Mouse (Mus musculus) hindbrain, embryonic 16.5 days (tissue): ENCODE data around the gene Olfr521. TPM values are rescaled to one million over a fixed set of nuclear protein-coding genes. Genes with fewer than 3 reads are reported as not detected.

Source experiments
- ATAC-seq: fragments of 200-750 bp; cut with Nextera tagmentation; 2 replicates; pipeline ENCODE4 v1.8.0; 2017; ENCODE audit warnings: moderate TSS enrichment, moderate library complexity
- H3K27ac ChIP-seq: fragments of 300-500 bp; sonication (generic); 2 replicates; pipeline ENCODE4 v1.5.1; 2014; ENCODE audit warnings: low read depth, mild to moderate bottlenecking, control low read depth, low read length, moderate library complexity
- H3K27me3 ChIP-seq: fragments of 300-500 bp; sonication (generic); replicated peaks from 2 replicates; pipeline ENCODE4 v1.6.1; 2014; ENCODE audit warnings: low read length; ENCODE audit not compliant: control insufficient read depth, insufficient read depth
- H3K36me3 ChIP-seq: fragments of 300-500 bp; sonication (generic); 2 replicates; pipeline ENCODE4 v1.6.1; 2014; ENCODE audit warnings: mild to moderate bottlenecking, low read length, moderate library complexity, mixed read lengths; ENCODE audit not compliant: control insufficient read depth, insufficient read depth
- H3K4me1 ChIP-seq: fragments of 300-500 bp; sonication (generic); 2 replicates; pipeline ENCODE4 v1.6.1; 2014; ENCODE audit warnings: low read depth, low read length; ENCODE audit not compliant: control insufficient read depth, insufficient read depth
- H3K4me2 ChIP-seq: fragments of 300-500 bp; sonication (generic); 2 replicates; pipeline ENCODE4 v1.6.1; 2014; ENCODE audit warnings: mild to moderate bottlenecking, low read length, control low read depth, moderate library complexity
- H3K4me3 ChIP-seq: fragments of 300-500 bp; sonication (generic); 2 replicates; pipeline ENCODE4 v1.5.1; 2014; ENCODE audit warnings: mild to moderate bottlenecking, low read length, control low read depth, moderate library complexity
- H3K9ac ChIP-seq: fragments of 300-500 bp; sonication (generic); 2 replicates; pipeline ENCODE4 v1.6.1; 2014; ENCODE audit warnings: low read depth, mild to moderate bottlenecking, control low read depth, low read length, moderate library complexity
- H3K9me3 ChIP-seq: fragments of 300-500 bp; sonication (generic); 2 replicates; pipeline ENCODE4 v1.6.1; 2014; ENCODE audit warnings: mild to moderate bottlenecking, low read length, moderate library complexity; ENCODE audit not compliant: control insufficient read depth
- WGBS: fragments of 180-500 bp; shearing (Covaris S2); extraction: QIAGEN DNeasy Blood & Tissue Kit; methylation state at CpG from one replicate; pipeline ENCODE4 v1.1.7; 2014; 5-methylcytosine and 5-hydroxymethylcytosine counted together
- polyA plus RNA-seq: library from polyadenylated mRNA; unstranded; fragments of >200 nt; fragmentation: Nextera tagmentation; extraction: Ambion mirVana; gene quantifications from 2 replicates; pipeline ENCODE4 v1.2.1, GENCODE M21; 2015

Gene Olfr521
- polyA plus RNA-seq, 1 experiment from 2014 or later: not detected

GRCm38 (mm10) chr7:99786774-99787173 lies 23.5 kb downstream of the Olfr521 start:
- WGBS: 73% methylated on average over 3 of the region's 3 CpGs
- H3K9ac ChIP-seq: no peak overlapping the region
- no peaks in the 10 kb centered on the region for H3K4me1 ChIP-seq
- no peaks in the 10 kb centered on the region for H3K9me3 ChIP-seq
- no peaks in the 10 kb centered on the region for H3K36me3 ChIP-seq
- H3K27me3 ChIP-seq: no peaks in the 10 kb centered on the region
- no peak overlapping the region for H3K4me2 ChIP-seq
- no peak overlapping the region for H3K4me3 ChIP-seq
- no peak for ATAC-seq
- no peak overlapping the region for H3K27ac ChIP-seq

GRCm38 (mm10) chr7:99787935-99788334 lies 24.6 kb downstream of the Olfr521 start:
- H3K4me2 ChIP-seq: no peak overlapping the region
- H3K9ac ChIP-seq: no peak overlapping the region
- H3K4me3 ChIP-seq: no peak overlapping the region
- WGBS: 20% methylated on average over 2 of the region's 2 CpGs
- H3K36me3 ChIP-seq: no peaks in the 10 kb centered on the region
- H3K9me3 ChIP-seq: no peaks in the 10 kb centered on the region
- H3K4me1 ChIP-seq: no peaks in the 10 kb centered on the region
- H3K27ac ChIP-seq: no peak overlapping the region
- no peaks in the 10 kb centered on the region for H3K27me3 ChIP-seq
- no peak for ATAC-seq

GRCm38 (mm10) chr7:99788563-99788962 lies 25.3 kb downstream of the Olfr521 start:
- H3K27me3 ChIP-seq: no peaks in the 10 kb centered on the region

GRCm38 (mm10) chr7:99790816-99791215 lies 27.5 kb downstream of the Olfr521 start:
- H3K27me3 ChIP-seq: no peaks in the 10 kb centered on the region
- H3K9ac ChIP-seq: no peak overlapping the region
- no peak overlapping the region for H3K4me3 ChIP-seq
- H3K4me1 ChIP-seq: peaks cover 8% of the 10 kb centered on the region
- no peak overlapping the region for H3K27ac ChIP-seq
- no peaks in the 10 kb centered on the region for H3K9me3 ChIP-seq
- no peak for ATAC-seq
- H3K36me3 ChIP-seq: no peaks in the 10 kb centered on the region
- 52% methylated on average over 10 of the region's 10 CpGs for WGBS
- H3K4me2 ChIP-seq: no peak overlapping the region

More at GRCm38 (mm10) chr7:99788563-99788962, 25.3 kb downstream of the Olfr521 start:
- Histone ChIP-seq H3K9ac (no peak overlapping the region), H3K4me3 (no peak overlapping the region), H3K4me1 (no peaks in the 10 kb centered on the region), H3K4me2 (no peak overlapping the region), H3K9me3 (no peaks in the 10 kb centered on the region), H3K27ac (no peak overlapping the region), H3K36me3 (no peaks in the 10 kb centered on the region)
- 44% methylated on average over 5 of the region's 5 CpGs for WGBS
- no peak for ATAC-seq

GRCm38 (mm10) chr7:99794096-99794495 lies 30.8 kb downstream of the Olfr521 start:
- H3K9me3 ChIP-seq: no peaks in the 10 kb centered on the region
- H3K36me3 ChIP-seq: no peaks in the 10 kb centered on the region
- WGBS: 39% methylated on average over 2 of the region's 2 CpGs
- H3K27me3 ChIP-seq: no peaks in the 10 kb centered on the region
- H3K4me2 ChIP-seq: no peak overlapping the region
- H3K9ac ChIP-seq: no peak overlapping the region
- peaks cover 14% of the 10 kb centered on the region for H3K4me1 ChIP-seq
- no peak for ATAC-seq
- H3K27ac ChIP-seq: no peak overlapping the region
- no peak overlapping the region for H3K4me3 ChIP-seq

- Histone ChIP-seq H3K9me3 (no peaks in the 10 kb centered on the region), H3K4me3 (0 out of 2 replicates have a peak overlapping the region, but pooled peaks have one; percentile 2), H3K27me3 (no peaks in the 10 kb centered on the region), H3K9ac (peak overlapping the region; percentile 47; the same call in 1 of the 2 replicates), H3K27ac (0 out of 2 replicates have a peak overlapping the region, but pooled peaks have one; percentile 11), H3K36me3 (no peaks in the 10 kb centered on the region), H3K4me1 (peaks cover 14% of the 10 kb centered on the region), H3K4me2 (peak overlapping the region; percentile 36)
- WGBS: 11% methylated on average over 17 of the region's 17 CpGs
- peak; percentile 67 for ATAC-seq
These were observed 32.1 kb downstream of the Olfr521 start for GRCm38 (mm10) chr7:99795192-99795981.

GRCm38 (mm10) chr7:99796471-99796870 lies 33.2 kb downstream of the Olfr521 start:
- ATAC-seq: no peak
- 65% methylated on average over 3 of the region's 3 CpGs for WGBS
- Histone ChIP-seq H3K4me2 (no peak overlapping the region), H3K36me3 (no peaks in the 10 kb centered on the region), H3K27me3 (no peaks in the 10 kb centered on the region), H3K4me3 (no peak overlapping the region), H3K9me3 (no peaks in the 10 kb centered on the region), H3K4me1 (peaks cover 14% of the 10 kb centered on the region), H3K27ac (no peak overlapping the region), H3K9ac (no peak overlapping the region)

GRCm38 (mm10) chr7:99797261-99797660 lies 34.0 kb downstream of the Olfr521 start:
- no peak for ATAC-seq
- WGBS: 44% methylated on average over 3 of the region's 3 CpGs
- Histone ChIP-seq H3K27ac (no peak overlapping the region), H3K36me3 (no peaks in the 10 kb centered on the region), H3K4me3 (no peak overlapping the region), H3K4me1 (peaks cover 14% of the 10 kb centered on the region), H3K27me3 (no peaks in the 10 kb centered on the region), H3K4me2 (no peak overlapping the region), H3K9me3 (no peaks in the 10 kb centered on the region), H3K9ac (no peak overlapping the region)

- Histone ChIP-seq H3K4me2 (no peak overlapping the region), H3K9me3 (no peaks in the 10 kb centered on the region), H3K9ac (no peak overlapping the region), H3K4me1 (peaks cover 14% of the 10 kb centered on the region), H3K27ac (no peak overlapping the region), H3K36me3 (no peaks in the 10 kb centered on the region), H3K4me3 (no peak overlapping the region), H3K27me3 (no peaks in the 10 kb centered on the region)
- peak; percentile 79 for ATAC-seq
- 31% methylated on average over 6 of the region's 6 CpGs for whole genome bisulfite sequencing
These were observed 34.8 kb downstream of the Olfr521 start for GRCm38 (mm10) chr7:99797911-99798647.
